ENCODE assay signal across 1 mouse cellular context in genomic region chr13:96457566-96457965, GRCm38 (mm10).
TF ChIP-seq lines count a peak whose summit lies in the region.

No protein-coding gene starts in this region.

TF ChIP-seq in MEL, 35 proteins besides CTCF, POLR2A, EP300 and RAD21:
- no peak for TF ChIP-seq MAZ (IDR thresholded peaks at IDR 0.05; ENCODE audit: low read depth, low read length)
- no peak for TF ChIP-seq JUND (IDR thresholded peaks at IDR 0.05; ENCODE audit: low read depth, low read length)
- peak; percentile 35; the same call in 1 of the 2 replicates for TF ChIP-seq GATA1 (IDR thresholded peaks at IDR 0.05; ENCODE audit: low read depth, low read length)
- TF ChIP-seq BHLHE40 (IDR thresholded peaks at IDR 0.05; ENCODE audit: borderline replicate concordance, low read depth, low read length): peak; percentile 91
- peak; percentile 34 for TF ChIP-seq MXI1 (IDR thresholded peaks at IDR 0.05; ENCODE audit: low read depth, low read length)
